Mouse (Mus musculus) frontal cortex, postnatal 14 days (tissue): ENCODE data around the gene Gmcl1.
A peak's percentile ranks its signal among the peaks of the same experiment; 100 is the strongest.

ENCODE experiments used
- DNase-seq, 2 experiments: peaks; one replicate each; pipeline ENCODE4 v3.0.0; 2022; ENCODE audit warnings: low spot score in 2 of 2

Gene Gmcl1

GRCm38 (mm10) chr6:86733183-86733876 is at the start of gene Gmcl1:
TSS of gene Gmcl1 (minus strand) at chr6:86733383.
- peak; percentile 80 to 84 for DNase-seq

GRCm38 (mm10) chr6:86782342-86782741 is 49.2 kb upstream of the Gmcl1 start:
- no peak for DNase-seq

GRCm38 (mm10) chr6:86781361-86781957 is 48.3 kb upstream of the Gmcl1 start:
- DNase-seq: no peak

GRCm38 (mm10) chr6:86778910-86779594 is 45.9 kb upstream of the Gmcl1 start:
- DNase-seq: no peak

DNA sequence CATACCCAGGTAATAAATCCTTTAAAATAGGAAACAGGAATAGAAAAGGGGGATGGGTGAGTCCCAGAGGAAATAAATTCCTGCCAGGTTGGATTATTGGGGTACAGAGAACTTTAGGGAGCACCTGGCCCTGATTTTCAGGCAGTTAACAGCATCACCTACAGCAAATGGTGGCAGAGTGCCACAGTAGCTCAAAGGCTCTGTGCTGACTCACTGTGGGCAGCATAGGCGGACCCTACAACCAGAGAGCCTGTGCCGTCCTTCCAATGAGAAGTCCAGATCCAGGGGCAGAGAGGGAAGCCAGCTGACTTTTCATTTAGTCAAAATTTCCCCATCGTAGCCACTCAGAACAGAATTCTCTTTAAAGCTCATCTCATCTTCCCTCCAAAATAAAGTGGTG is 44.0 kb upstream of the Gmcl1 start:
- DNase-seq: no peak

DNA sequence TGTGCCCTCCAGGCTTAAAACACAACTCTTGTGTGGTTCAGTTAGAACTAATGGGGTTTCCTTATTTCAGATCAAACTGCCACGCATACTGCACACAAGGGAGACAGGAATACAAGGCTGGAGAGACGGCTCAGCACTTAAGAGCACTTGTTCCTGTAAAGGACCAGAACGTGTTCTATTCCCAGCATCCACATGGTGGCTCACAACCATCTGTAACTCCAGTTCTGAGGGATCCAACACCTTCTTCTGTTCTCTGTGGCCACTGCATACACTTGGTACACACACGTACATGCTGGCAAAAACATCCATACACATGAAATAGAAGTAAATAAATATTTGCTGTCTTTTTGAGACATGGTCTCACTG is 43.5 kb upstream of the Gmcl1 start:
- no peak for DNase-seq

- DNase-seq: no peak
Observed at GRCm38 (mm10) chr6:86776001-86776705, 43.0 kb upstream of the Gmcl1 start.

DNA sequence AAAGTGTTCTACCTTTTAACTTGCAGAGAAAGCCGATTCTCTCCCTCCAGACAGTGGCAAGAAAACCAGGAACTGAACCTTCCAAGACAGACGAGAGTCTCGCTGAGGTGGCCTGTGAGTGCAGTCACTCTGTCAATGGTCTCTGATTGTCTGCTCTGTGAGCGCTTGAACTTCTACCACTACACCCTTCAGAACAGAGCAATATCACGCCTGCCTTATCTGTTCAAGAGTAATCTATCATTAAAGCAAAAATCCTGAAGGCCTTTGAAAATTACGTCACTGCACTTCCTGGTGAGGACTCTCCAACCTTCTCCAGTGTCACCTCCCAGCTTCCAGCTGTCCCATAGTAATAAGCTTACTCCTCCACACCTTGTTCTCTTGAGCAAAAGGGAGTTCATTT is 41.8 kb upstream of the Gmcl1 start:
- no peak for DNase-seq

GRCm38 (mm10) chr6:86773830-86774229 is 40.6 kb upstream of the Gmcl1 start:
- no peak for DNase-seq

GRCm38 (mm10) chr6:86772631-86773030 is 39.4 kb upstream of the Gmcl1 start:
- DNase-seq: no peak

GRCm38 (mm10) chr6:86768938-86769337 is 35.8 kb upstream of the Gmcl1 start:
- no peak for DNase-seq

GRCm38 (mm10) chr6:86768186-86768776 is 35.1 kb upstream of the Gmcl1 start:
- DNase-seq: no peak

DNA sequence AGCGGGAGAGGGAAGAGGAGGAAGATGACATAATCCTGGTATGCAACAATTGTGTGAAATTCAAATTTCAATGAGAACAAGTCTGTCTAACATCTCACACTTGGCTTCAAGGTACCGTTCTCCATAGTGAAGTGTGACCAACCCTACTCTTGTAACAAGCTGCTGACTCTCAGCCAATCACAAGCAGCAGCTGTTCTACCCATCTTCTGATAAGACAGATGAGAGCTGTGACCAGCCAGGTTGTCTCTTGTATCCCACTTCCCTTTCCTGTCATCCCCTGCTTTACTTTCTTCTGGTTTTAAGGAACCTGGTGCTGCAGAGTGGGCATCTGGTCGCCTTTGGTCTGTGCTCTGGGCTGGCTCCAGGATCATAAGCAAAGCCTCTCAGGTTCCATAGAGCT is 34.3 kb upstream of the Gmcl1 start:
- no peak for DNase-seq

DNA sequence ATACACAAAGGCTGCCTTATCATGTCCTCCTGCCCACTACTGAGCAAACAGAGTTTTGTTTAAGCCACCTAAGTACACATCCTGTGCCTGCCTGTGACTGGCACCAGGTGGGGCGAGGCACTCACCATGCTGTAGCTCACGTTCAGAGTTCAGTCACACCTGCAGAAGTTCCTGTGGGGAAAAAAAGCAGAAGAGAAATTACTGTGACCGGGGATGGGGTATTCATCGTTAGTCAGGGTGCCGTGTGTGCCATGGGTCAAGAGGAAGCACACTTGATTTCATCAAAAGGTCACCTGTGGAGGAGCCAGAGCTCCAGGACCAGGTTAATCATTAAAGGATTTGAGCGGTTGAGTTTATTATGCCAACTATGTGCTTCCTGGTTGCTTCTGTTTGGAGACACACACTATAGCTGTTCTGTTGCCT is 32.5 kb upstream of the Gmcl1 start:
- no peak for DNase-seq

DNA sequence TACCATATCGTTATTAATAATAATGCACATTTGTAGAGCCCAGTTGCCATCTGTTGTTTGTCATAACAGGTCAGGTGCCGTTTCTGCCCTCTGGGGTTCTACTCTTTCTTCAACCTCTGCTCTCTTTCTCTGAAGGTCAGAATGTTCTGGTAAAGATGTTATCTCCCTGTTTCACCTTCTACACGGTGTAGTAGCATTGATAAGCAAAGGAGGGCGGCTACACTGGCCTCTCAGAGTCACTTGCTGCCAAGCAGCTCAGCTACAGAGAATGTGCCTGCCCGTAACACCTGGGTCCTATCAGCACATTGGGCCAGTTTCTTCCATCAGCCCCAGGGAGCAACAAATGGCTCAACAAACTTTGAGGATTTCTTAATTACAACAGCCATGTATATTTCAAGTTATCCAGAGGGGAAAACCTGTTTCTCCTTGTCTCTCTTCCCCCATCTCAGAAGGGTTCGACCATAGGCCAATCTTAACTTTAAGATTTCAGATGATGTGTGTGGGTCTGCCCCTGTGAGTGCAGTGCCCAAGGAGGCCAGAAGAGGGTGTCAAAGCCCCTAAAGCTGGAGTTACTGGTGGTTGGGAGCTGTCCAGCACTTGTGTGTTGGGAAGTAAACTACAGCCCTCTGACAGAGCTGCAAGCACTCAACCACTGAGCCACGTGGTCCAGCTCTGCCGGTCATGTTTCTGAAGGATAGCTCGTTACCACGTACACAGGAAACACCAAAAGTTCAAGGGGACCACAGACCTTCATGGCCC is 21.1 kb upstream of the Gmcl1 start:
- DNase-seq: no peak

GRCm38 (mm10) chr6:86752843-86753485 is 19.8 kb upstream of the Gmcl1 start:
- DNase-seq: no peak

GRCm38 (mm10) chr6:86750961-86751360 is 17.8 kb upstream of the Gmcl1 start:
- DNase-seq: no peak

DNA sequence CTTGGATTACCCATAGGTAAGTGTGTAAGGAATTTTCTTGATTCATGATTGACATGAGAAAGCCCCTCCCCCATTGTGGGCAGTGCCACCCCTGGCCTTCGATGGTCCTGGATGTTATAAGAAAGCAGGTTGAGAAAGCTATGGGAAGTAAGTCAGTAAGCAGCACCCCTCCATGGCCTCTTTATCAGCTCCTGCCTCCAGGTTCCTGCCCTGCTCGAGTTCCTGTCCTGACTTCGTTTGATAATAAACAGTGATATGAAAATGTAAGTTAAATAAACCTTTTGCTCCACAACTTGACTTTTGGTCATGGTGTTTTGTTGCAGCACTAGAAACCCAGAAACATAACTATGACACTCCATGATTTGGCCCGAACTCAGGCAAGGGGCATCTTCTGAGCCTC is 16.6 kb upstream of the Gmcl1 start:
- DNase-seq: no peak

DNA sequence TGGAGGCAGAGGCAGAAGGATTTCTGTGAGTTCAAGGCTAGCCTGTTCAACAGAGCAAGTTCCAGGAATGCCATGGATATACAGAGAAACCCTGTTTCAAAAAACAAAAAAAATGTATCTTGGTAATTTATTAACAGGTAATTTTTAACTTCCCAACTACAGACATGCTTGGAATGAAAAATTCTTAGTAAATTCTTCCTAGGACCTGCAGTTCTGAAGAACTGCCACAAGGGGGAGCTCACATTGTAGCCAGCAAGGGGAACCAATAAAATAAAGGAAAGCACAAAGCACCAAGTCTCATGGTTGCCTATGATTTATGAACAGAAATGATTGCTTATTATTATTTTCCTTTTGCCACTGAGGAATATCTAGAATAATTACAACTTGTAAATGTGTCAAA is 14.0 kb upstream of the Gmcl1 start:
- DNase-seq: peak in 1 of 2 experiments; percentile 46

DNA sequence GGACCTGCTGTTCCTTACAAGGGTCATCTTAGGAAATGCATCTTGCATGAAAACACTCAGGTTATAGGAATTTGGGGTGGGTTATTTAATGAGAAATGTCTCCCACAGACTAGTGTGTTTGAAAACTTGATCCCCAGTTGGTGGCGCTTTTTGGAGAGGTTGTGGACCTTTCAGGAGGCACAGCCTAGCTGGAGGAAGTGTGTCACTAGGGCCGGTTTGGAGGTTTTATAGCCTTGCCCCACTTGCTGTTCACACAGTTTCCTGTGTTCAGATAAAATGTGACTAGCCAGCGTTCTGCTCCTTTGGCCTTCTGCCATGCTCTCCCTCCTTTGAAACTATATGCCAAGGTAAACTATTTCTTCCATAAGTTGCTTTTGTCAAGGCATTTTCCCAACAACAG is 7.5 kb upstream of the Gmcl1 start:
- DNase-seq: no peak

DNA sequence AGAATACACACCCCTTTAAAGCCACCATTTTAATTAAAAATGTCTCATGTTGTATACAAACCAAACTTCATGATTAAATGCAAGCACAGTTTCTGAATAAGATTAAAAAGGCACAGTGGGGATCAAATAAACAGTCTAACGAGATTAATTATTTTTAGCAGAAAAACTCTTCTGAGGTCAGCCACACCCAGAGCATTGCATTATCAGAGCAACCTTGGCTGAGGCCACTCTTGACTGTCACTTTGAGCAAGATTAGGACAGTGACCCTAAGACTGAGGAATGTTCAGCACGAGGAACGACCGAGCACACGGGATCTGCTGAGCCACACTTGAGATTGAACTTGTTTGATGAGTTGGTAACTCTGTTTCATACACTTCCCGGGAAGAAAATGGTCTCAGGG is 3.6 kb upstream of the Gmcl1 start:
- no peak for DNase-seq
